Mouse (Mus musculus) heart, postnatal 10 days (tissue): ENCODE measurements around the gene Pdzd7. TPM values are rescaled to one million over a fixed set of nuclear protein-coding genes. Genes with fewer than 3 reads are reported as not detected.

ENCODE experiments used
- DNase-seq, 2 experiments: peaks; one replicate each; pipeline ENCODE4 v3.0.0; 2021
- intact Hi-C: fragments of 180-260 bp; cut with DNase I; formaldehyde crosslinking; loops from one replicate; pipeline ENCODE4 v1.15.1; 2025
- total RNA-seq, 2 experiments: library from RNA; stranded (reverse); gene quantifications; 2 replicates each; pipeline ENCODE4 v1.2.3; 2021

Pdzd7 gene
- total RNA-seq, 2 experiments from 2014 or later: 0.22 TPM; not detected in 1

- intact Hi-C loops: no loop called here
- DNase-seq: peak; percentile 73 to 77
Measured at GRCm38 (mm10) chr19:45015518-45016281, 29.8 kb downstream of the Pdzd7 start.

GRCm38 (mm10) chr19:45014981-45015402 is 30.5 kb downstream of the Pdzd7 start:
- peak; percentile 74 to 80 for DNase-seq
- intact Hi-C loops: no loop called here

- peak in 1 of 2 experiments; percentile 17 for DNase-seq
- intact Hi-C loops: no loop called here
Measured at GRCm38 (mm10) chr19:45014335-45014971, 31.1 kb downstream of the Pdzd7 start, which contains the start of gene Lzts2. Gene Lzts2 (plus strand): TSS chr19:45014414.

- intact Hi-C loops: no loop called here
- DNase-seq: no peak
Measured at GRCm38 (mm10) chr19:45013581-45014225, 31.8 kb downstream of the Pdzd7 start.

- peak; percentile 62 to 68 for DNase-seq
Measured at GRCm38 (mm10) chr19:45012636-45013035, 32.9 kb downstream of the Pdzd7 start.

GRCm38 (mm10) chr19:45012219-45012618 is 33.3 kb downstream of the Pdzd7 start:
- intact Hi-C loops: loop anchor here (1.0 kb wide), 1 partner anchor 19 kb away; no protein-coding TSS in a partner anchor
- DNase-seq: no peak

More at GRCm38 (mm10) chr19:45012636-45013035, 32.9 kb downstream of the Pdzd7 start:
- intact Hi-C loops: loop anchor here (1.0 kb wide), 1 partner anchor 19 kb away; no protein-coding TSS in a partner anchor

GRCm38 (mm10) chr19:45010646-45011045 is 34.9 kb downstream of the Pdzd7 start:
- intact Hi-C loops: no loop called here
- DNase-seq: no peak

GRCm38 (mm10) chr19:45007425-45008191 is 37.9 kb downstream of the Pdzd7 start:
- DNase-seq: no peak
- intact Hi-C loops: loop anchor here (5.0 kb wide), 1 partner anchor 35 kb away; no protein-coding TSS in a partner anchor

- intact Hi-C loops: loop anchor here (5.0 kb wide), 1 partner anchor 35 kb away; no protein-coding TSS in a partner anchor
- DNase-seq: no peak
Measured at GRCm38 (mm10) chr19:45007021-45007420, 38.5 kb downstream of the Pdzd7 start.

- peak; percentile 97 to 99 for DNase-seq
- intact Hi-C loops: loop anchor here (5.0 kb wide), 1 partner anchor 36 kb away; no protein-coding TSS in a partner anchor
Measured at GRCm38 (mm10) chr19:45005957-45006712, 39.4 kb downstream of the Pdzd7 start, which contains the start of gene Mrpl43. Gene Mrpl43 (minus strand): TSS chr19:45006442.

- intact Hi-C loops: loop anchor here (5.0 kb wide), 1 partner anchor 37 kb away; no protein-coding TSS in a partner anchor
- peak; percentile 56 to 65 for DNase-seq
Measured at GRCm38 (mm10) chr19:45005444-45005843, 40.1 kb downstream of the Pdzd7 start, which contains the start of gene Twnk. Gene Twnk (plus strand): TSS chr19:45005663.

- no peak for DNase-seq
- intact Hi-C loops: no loop called here
Measured at GRCm38 (mm10) chr19:45003740-45004516, 41.6 kb downstream of the Pdzd7 start.

- intact Hi-C loops: no loop called here
- DNase-seq: no peak
Measured at GRCm38 (mm10) chr19:45002301-45002700, 43.2 kb downstream of the Pdzd7 start.

- DNase-seq: no peak
Measured at GRCm38 (mm10) chr19:44999647-45000046, 45.9 kb downstream of the Pdzd7 start.

GRCm38 (mm10) chr19:44997786-44998185 is 47.7 kb downstream of the Pdzd7 start:
- DNase-seq: no peak
- intact Hi-C loops: no loop called here

More at GRCm38 (mm10) chr19:44999647-45000046, 45.9 kb downstream of the Pdzd7 start:
- intact Hi-C loops: no loop called here

- intact Hi-C loops: no loop called here
- no peak for DNase-seq
Measured at GRCm38 (mm10) chr19:44992712-44993111, 52.8 kb downstream of the Pdzd7 start.

GRCm38 (mm10) chr19:44992246-44992645 is 53.3 kb downstream of the Pdzd7 start:
- intact Hi-C loops: no loop called here
- no peak for DNase-seq

GRCm38 (mm10) chr19:44991031-44991430 is 54.5 kb downstream of the Pdzd7 start:
- DNase-seq: no peak
- intact Hi-C loops: no loop called here
